Mouse (Mus musculus) heart, adult 2 months (tissue): Measurements from ENCODE around the gene Gm45716.

Experiments
- CTCF ChIP-seq: fragments of 200-600 bp; IDR thresholded peaks from 2 replicates; pipeline ENCODE4 v1.8.1; 2022; ENCODE audit warnings: antibody characterized with exemption, mild to moderate bottlenecking, moderate library complexity
- EP300 ChIP-seq: fragments of 200-500 bp; IDR thresholded peaks from 2 replicates; pipeline ENCODE4 v1.6.1; 2011; ENCODE audit warnings: low read depth, low read length, control low read depth; ENCODE audit not compliant: insufficient read depth
- POLR2A ChIP-seq: fragments of 200-500 bp; IDR thresholded peaks from 2 replicates; pipeline ENCODE4 v1.6.1; 2011; ENCODE audit warnings: mild to moderate bottlenecking, low read depth, low read length, control low read depth; ENCODE audit not compliant: insufficient read depth

DNA sequence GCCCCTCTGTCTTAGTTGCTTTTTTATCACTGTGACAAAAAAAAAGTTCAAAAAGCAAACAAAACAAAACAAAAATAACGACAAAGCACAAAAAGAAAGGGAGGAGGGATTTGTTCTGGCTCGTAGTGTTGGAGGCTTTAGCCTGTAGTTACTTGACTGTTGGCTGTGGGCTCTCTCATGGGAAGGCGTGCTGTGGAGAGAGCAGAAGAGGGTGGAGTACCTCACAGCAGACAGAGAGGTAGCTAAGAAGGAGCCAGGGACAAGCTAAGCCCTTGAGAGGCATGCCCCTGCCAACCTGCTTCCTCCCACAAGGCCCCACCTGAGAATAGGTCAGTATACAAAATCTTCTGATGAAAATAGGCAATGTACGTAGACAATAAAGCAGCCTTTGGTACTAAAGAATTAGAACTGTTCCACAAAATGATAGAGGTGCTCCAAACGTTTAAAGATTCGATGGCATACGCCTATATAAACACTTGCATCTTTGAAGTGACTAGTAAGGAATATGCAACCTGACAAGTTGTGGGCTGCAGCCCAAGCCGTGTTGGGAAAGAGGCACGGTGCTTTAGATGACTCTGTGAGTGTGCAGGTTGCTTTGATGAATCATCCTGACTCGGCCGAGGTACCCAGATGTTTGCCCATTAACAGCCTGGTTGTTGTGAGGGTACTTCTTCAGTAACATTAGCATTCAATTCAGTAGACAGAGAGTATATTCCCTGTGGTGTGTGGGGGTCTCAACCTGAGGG, 82.8 kb downstream of the Gm45716 start:
- TF ChIP-seq CTCF (no peak), POLR2A (no peak), EP300 (no peak)
